Mouse (Mus musculus): Measurements from ENCODE around the gene H2-Q7. TPM values are rescaled to one million over a fixed set of nuclear protein-coding genes. Genes with fewer than 3 reads are reported as not detected.
A peak's percentile ranks its signal among the peaks of the same experiment; 100 is the strongest.
"Not testable (repeated sequence)": the region's sequence is repeated elsewhere in the genome, so short reads cannot be mapped to it uniquely, and the experiment has no call there.

H2-Q7 gene
- 3.9 and 4.7 TPM in 2 replicates for polyA plus RNA-seq (2016; fragmentation: Nextera tagmentation; extraction: Ambion mirVana)

DNA sequence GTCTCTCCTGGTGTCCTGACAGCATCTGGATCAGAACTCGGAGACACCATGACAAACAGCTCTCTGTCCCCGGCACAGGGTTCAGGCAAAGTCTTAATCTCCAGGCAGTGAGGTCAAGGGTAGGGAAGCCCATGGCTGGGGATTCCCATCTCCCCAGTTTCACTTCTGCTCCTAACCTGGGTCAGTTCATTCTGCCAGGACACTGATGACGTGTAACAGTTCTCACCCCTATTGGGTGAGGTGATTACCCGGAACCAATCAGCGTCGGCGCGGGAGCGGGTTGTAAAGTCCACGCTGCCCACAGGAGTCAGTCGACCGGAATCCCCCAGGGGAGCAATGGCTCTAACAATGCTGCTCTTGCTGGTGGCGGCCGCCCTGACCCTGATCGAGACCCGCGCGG is at the start of gene H2-Q7:
TSS of gene H2-Q7 (plus strand) at position 271 of the 400 bp plus-strand sequence.
- H3K9me3 ChIP-seq (replicated peaks); H3K36me3 ChIP-seq; H3K4me1 ChIP-seq; H3K27ac ChIP-seq: not testable (repeated sequence)
- peak; percentile 91 for ATAC-seq (ENCODE audit: low FRiP score)
- H3K27me3 ChIP-seq = peaks cover 24% of the 10 kb centered on the region
- peak within 1 kb of the TSS; percentile 68 for H3K9ac ChIP-seq
- peak within 1 kb of the TSS; percentile 50 for H3K4me3 ChIP-seq
- 3% methylated on average over 18 of the region's 18 CpGs for WGBS
- peak within 1 kb of the TSS; percentile 94 for H3K4me2 ChIP-seq (replicated peaks)

DNA sequence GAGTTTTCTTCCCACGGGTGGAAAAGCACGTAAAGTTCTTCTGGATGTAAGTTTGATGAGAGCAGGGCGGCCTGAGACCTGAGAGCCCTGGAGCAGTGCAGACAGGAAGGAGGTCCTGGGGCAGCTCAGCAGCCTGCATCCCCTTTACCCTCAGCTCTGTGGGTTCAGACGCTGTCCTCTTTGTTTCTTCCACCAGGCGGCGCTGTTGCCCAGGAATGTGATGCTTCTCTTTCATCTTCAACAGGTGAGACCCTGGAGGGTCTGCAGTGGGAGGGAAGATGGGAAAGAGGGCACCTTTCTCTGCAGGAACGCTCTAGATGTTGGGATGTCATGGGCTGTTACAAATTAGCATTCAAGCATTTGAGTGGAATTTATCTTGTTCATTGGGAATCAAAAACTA is 49.2 kb upstream of the H2-Q7 start:
- H3K27me3 ChIP-seq; H3K27ac ChIP-seq; H3K9ac ChIP-seq; H3K9me3 ChIP-seq (replicated peaks); ATAC-seq (ENCODE audit: low FRiP score); H3K4me1 ChIP-seq; H3K4me3 ChIP-seq; H3K36me3 ChIP-seq; H3K4me2 ChIP-seq (replicated peaks): not testable (repeated sequence)
- 4% methylated on average over 7 of the region's 7 CpGs for WGBS

DNA sequence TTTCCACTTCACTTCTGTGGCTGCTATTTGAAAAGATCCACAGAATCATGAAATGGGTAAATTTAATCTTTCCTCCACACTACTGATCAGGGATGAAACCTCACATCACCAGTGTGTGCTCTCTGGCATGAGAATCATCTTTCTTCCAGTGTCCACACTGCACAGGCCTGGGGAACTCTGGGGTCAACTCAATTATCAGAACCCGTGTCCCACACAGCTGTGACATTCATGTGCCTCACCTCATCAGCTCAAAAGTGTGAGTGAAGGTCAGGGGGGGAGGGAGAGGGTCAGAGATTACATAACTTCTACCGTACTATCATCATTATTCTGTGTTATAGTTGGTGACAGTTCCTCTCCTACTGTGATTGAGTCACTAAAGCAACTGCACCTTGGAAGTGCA is 46.3 kb upstream of the H2-Q7 start:
- not testable (repeated sequence) for ATAC-seq (ENCODE audit: low FRiP score)
- 64% methylated on average over 2 of the region's 2 CpGs for WGBS

GRCm38 (mm10) chr17:35393864-35394800 is 44.8 kb upstream of the H2-Q7 start:
- not testable (repeated sequence) for H3K9ac ChIP-seq; H3K27ac ChIP-seq; H3K36me3 ChIP-seq; H3K4me1 ChIP-seq; H3K9me3 ChIP-seq (replicated peaks)
- H3K4me3 ChIP-seq = peak overlapping the region; percentile 30
- peak overlapping the region; percentile 48 for H3K4me2 ChIP-seq (replicated peaks)
- H3K27me3 ChIP-seq = peaks cover 17% of the 10 kb centered on the region
- 2% methylated on average over 60 of the region's 75 CpGs for WGBS
- peak; percentile 67 for ATAC-seq (ENCODE audit: low FRiP score)

More for the DNA sequence above, 46.3 kb upstream of the H2-Q7 start:
- H3K4me2 ChIP-seq (replicated peaks); H3K9ac ChIP-seq; H3K27ac ChIP-seq; H3K9me3 ChIP-seq (replicated peaks); H3K4me1 ChIP-seq; H3K4me3 ChIP-seq; H3K36me3 ChIP-seq: not testable (repeated sequence)
- H3K27me3 ChIP-seq = peaks cover 17% of the 10 kb centered on the region

- H3K4me1 ChIP-seq; H3K9me3 ChIP-seq (replicated peaks); H3K4me2 ChIP-seq (replicated peaks); H3K27ac ChIP-seq; ATAC-seq (ENCODE audit: low FRiP score); H3K9ac ChIP-seq; H3K36me3 ChIP-seq; H3K4me3 ChIP-seq: not testable (repeated sequence)
- H3K27me3 ChIP-seq = peaks cover 17% of the 10 kb centered on the region
- 94% methylated on average over 2 of the region's 2 CpGs for WGBS
Measured at GRCm38 (mm10) chr17:35396956-35397355, 42.0 kb upstream of the H2-Q7 start.

DNA sequence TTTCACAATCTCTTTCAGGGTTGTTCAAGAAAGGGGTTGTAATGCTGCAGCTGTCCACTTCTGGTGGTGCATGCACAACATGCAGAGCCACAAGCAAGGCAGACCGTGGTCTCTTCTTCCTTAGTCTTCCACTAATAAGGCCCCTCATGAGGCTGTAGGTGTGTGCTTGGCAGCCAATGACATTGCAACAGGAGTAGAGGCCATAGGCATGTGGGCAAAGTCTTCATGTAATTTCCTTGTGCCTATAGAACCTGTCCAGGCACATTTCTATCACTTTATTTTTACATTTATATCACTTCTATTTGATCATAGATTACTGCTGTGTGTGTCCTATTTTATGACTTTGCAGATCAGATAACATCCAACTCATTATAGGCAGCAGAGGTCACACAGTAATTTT is 25.9 kb upstream of the H2-Q7 start:
- not testable (repeated sequence) for H3K9me3 ChIP-seq (replicated peaks); H3K27ac ChIP-seq; H3K4me2 ChIP-seq (replicated peaks); H3K4me1 ChIP-seq; H3K36me3 ChIP-seq; ATAC-seq (ENCODE audit: low FRiP score); H3K27me3 ChIP-seq; H3K9ac ChIP-seq; H3K4me3 ChIP-seq
- WGBS = no CpG with 5 or more reads among the region's 1 CpGs

GRCm38 (mm10) chr17:35415273-35416129 is 23.5 kb upstream of the H2-Q7 start:
- WGBS = 80% methylated on average over 3 of the region's 10 CpGs
- not testable (repeated sequence) for H3K4me2 ChIP-seq (replicated peaks); ATAC-seq (ENCODE audit: low FRiP score); H3K9me3 ChIP-seq (replicated peaks); H3K4me3 ChIP-seq; H3K9ac ChIP-seq; H3K27ac ChIP-seq; H3K4me1 ChIP-seq; H3K36me3 ChIP-seq; H3K27me3 ChIP-seq

- Histone ChIP-seq H3K4me2 (replicated peaks) (no peak overlapping the region), H3K36me3 (no peaks in the 10 kb centered on the region), H3K9me3 (replicated peaks) (no peaks in the 10 kb centered on the region), H3K27me3 (peaks cover 19% of the 10 kb centered on the region), H3K4me3 (no peak overlapping the region), H3K9ac (no peak overlapping the region), H3K4me1 (no peaks in the 10 kb centered on the region), H3K27ac (no peak overlapping the region)
- 77% methylated on average over 7 of the region's 7 CpGs for WGBS
- no peak for ATAC-seq (ENCODE audit: low FRiP score)
Measured at GRCm38 (mm10) chr17:35418772-35419171, 20.2 kb upstream of the H2-Q7 start.

DNA sequence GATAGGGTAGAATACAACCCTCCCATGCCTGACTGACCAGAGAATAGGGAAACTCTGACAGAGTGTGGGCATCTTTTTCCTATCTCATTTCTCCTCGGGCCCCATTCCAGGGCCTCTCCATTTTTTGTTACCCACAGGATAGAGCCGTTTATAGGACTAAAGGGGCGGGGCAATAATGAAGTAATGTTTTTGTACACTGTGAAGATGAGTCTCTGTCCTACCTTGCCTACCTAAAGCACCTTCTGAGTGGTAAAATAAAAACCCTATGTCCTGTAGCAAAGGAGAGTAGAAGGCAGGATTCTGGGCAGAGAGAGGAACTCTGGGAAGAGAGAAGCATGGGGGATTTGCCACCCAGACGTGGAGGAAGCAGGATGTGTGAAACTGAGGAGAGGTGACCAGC is 19.4 kb upstream of the H2-Q7 start:
- H3K4me2 ChIP-seq (replicated peaks); ATAC-seq (ENCODE audit: low FRiP score); H3K4me3 ChIP-seq; H3K4me1 ChIP-seq; H3K36me3 ChIP-seq; H3K9me3 ChIP-seq (replicated peaks); H3K9ac ChIP-seq; H3K27ac ChIP-seq: not testable (repeated sequence)
- peaks cover 23% of the 10 kb centered on the region for H3K27me3 ChIP-seq
- 73% methylated on average over 4 of the region's 4 CpGs for WGBS

- not testable (repeated sequence) for H3K4me1 ChIP-seq
- WGBS = 17% methylated on average over 11 of the region's 11 CpGs
Measured at GRCm38 (mm10) chr17:35420206-35420810, 18.6 kb upstream of the H2-Q7 start.

DNA sequence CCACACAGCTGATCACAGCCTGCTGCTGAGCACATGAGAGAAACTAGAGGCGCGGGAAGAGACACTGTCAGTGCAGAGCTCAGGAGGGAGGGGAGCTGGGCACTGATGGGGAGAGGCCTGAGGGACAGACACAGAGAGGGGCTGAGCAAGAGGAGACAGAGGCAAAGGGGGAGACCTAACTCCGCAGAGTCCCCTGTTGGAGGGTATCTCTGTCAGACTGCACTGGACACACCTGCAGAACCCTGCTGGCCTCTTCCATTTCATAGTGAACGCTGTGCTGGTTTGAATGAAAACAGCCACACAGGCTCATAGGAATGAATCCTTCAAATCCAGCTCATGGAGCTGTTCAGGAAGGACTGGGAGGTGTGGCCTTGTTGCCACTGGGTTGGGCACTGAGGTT is 17.6 kb upstream of the H2-Q7 start:
- peaks cover 40% of the 10 kb centered on the region for H3K27me3 ChIP-seq
- H3K9ac ChIP-seq; H3K9me3 ChIP-seq (replicated peaks); H3K4me3 ChIP-seq; ATAC-seq (ENCODE audit: low FRiP score); H3K36me3 ChIP-seq; H3K4me2 ChIP-seq (replicated peaks); H3K4me1 ChIP-seq; H3K27ac ChIP-seq: not testable (repeated sequence)
- WGBS = 92% methylated on average over 4 of the region's 4 CpGs

More at GRCm38 (mm10) chr17:35420206-35420810, 18.6 kb upstream of the H2-Q7 start:
- H3K9ac ChIP-seq; H3K4me2 ChIP-seq (replicated peaks); H3K4me3 ChIP-seq; ATAC-seq (ENCODE audit: low FRiP score); H3K27ac ChIP-seq; H3K9me3 ChIP-seq (replicated peaks); H3K36me3 ChIP-seq: not testable (repeated sequence)
- peaks cover 30% of the 10 kb centered on the region for H3K27me3 ChIP-seq

DNA sequence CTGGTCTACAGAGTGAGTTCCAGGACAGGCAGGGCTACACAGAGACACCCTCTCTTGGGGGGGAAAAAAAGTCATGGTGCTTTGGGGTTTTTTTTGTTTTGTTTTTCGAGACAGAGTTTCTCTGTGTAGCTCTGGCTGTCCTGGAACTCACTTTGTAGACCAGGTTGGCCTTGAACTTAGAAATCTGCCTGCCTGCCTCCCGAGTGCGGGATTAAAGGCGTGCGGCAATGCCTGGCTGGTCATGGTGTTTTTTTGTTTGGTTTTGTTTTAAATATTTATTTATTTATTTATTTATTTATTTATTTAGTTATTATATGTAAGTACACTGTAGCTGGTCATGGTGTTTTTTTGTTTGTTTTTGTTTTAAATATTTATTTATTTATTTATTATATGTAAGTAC is 16.6 kb upstream of the H2-Q7 start:
- H3K4me2 ChIP-seq (replicated peaks); H3K36me3 ChIP-seq; H3K27ac ChIP-seq; H3K9ac ChIP-seq; H3K9me3 ChIP-seq (replicated peaks); H3K4me3 ChIP-seq; ATAC-seq (ENCODE audit: low FRiP score); H3K4me1 ChIP-seq: not testable (repeated sequence)
- peaks cover 42% of the 10 kb centered on the region for H3K27me3 ChIP-seq
- WGBS = 89% methylated on average over 5 of the region's 5 CpGs
